Mouse (Mus musculus): ENCODE data around the gene Sqstm1. TPM values are rescaled to one million over a fixed set of nuclear protein-coding genes. Genes with fewer than 3 reads are reported as not detected.

Sqstm1 gene
- polyA plus RNA-seq, 1 experiment: 171 TPM

- peak overlapping the region; percentile 62 for H3K27ac ChIP-seq (ENCODE audit: insufficient read depth, low read depth, low read length)
- H3K36me3 ChIP-seq (ENCODE audit: control insufficient read depth, insufficient read depth, low read length): peaks cover 3% of the 10 kb centered on the region; the same call in 1 of the 2 replicates
- peaks cover 44% of the 10 kb centered on the region for H3K4me1 ChIP-seq (ENCODE audit: control insufficient read depth, insufficient read depth, insufficient read length, low read length)
- no peaks in the 10 kb centered on the region for H3K27me3 ChIP-seq (ENCODE audit: control insufficient read depth, insufficient read depth, low read length)
- no peak for TF ChIP-seq CTCF (IDR thresholded peaks at IDR 0.05; ENCODE audit: extremely low read depth, insufficient read length, insufficient replicate concordance, low read depth, low read length)
- 0 out of 2 replicates have a peak, but pooled peaks have one; percentile 5 for TF ChIP-seq POLR2A (IDR thresholded peaks at IDR 0.05; ENCODE audit: low read depth, low read length)
- H3K4me3 ChIP-seq (ENCODE audit: low read depth, low read length): peak overlapping the region; percentile 91
- 1% methylated on average over 34 of the region's 34 CpGs for WGBS
Measured at GRCm38 (mm10) chr11:50225611-50226378, 15.2 kb upstream of the Sqstm1 start.

GRCm38 (mm10) chr11:50224671-50225530 is 14.3 kb upstream of the Sqstm1 start:
- H3K27ac ChIP-seq (ENCODE audit: insufficient read depth, low read depth, low read length): peak overlapping the region; percentile 90
- no peaks in the 10 kb centered on the region for H3K36me3 ChIP-seq (ENCODE audit: control insufficient read depth, insufficient read depth, low read length)
- H3K4me3 ChIP-seq (ENCODE audit: low read depth, low read length): peak overlapping the region; percentile 91
- TF ChIP-seq POLR2A (IDR thresholded peaks at IDR 0.05; ENCODE audit: low read depth, low read length) (peak; percentile 60), CTCF (IDR thresholded peaks at IDR 0.05; ENCODE audit: extremely low read depth, insufficient read length, insufficient replicate concordance, low read depth, low read length) (no peak)
- H3K27me3 ChIP-seq (ENCODE audit: control insufficient read depth, insufficient read depth, low read length): no peaks in the 10 kb centered on the region
- H3K4me1 ChIP-seq (ENCODE audit: control insufficient read depth, insufficient read depth, insufficient read length, low read length): peaks cover 36% of the 10 kb centered on the region
- under 1% methylated on average over 70 of the region's 70 CpGs for WGBS

- 3% methylated on average over 17 of the region's 17 CpGs for WGBS
- Histone ChIP-seq H3K4me1 (ENCODE audit: control insufficient read depth, insufficient read depth, insufficient read length, low read length) (peaks cover 32% of the 10 kb centered on the region), H3K27me3 (ENCODE audit: control insufficient read depth, insufficient read depth, low read length) (no peaks in the 10 kb centered on the region), H3K27ac (ENCODE audit: insufficient read depth, low read depth, low read length) (peak overlapping the region; percentile 90), H3K36me3 (ENCODE audit: control insufficient read depth, insufficient read depth, low read length) (no peaks in the 10 kb centered on the region), H3K4me3 (ENCODE audit: low read depth, low read length) (peak overlapping the region; percentile 91)
- TF ChIP-seq POLR2A (IDR thresholded peaks at IDR 0.05; ENCODE audit: low read depth, low read length): no peak; the same call in 1 of the 2 replicates
- no peak for TF ChIP-seq CTCF (IDR thresholded peaks at IDR 0.05; ENCODE audit: extremely low read depth, insufficient read length, insufficient replicate concordance, low read depth, low read length)
Measured at GRCm38 (mm10) chr11:50223783-50224662, 13.4 kb upstream of the Sqstm1 start.

- no peak for TF ChIP-seq CTCF (IDR thresholded peaks at IDR 0.05; ENCODE audit: extremely low read depth, insufficient read length, insufficient replicate concordance, low read depth, low read length)
- no peak for TF ChIP-seq POLR2A (IDR thresholded peaks at IDR 0.05; ENCODE audit: low read depth, low read length)
- WGBS: 29% methylated on average over 7 of the region's 7 CpGs
- H3K27ac ChIP-seq (ENCODE audit: insufficient read depth, low read depth, low read length): 0 out of 2 replicates have a peak overlapping the region, but pooled peaks have one; percentile 7
- no peaks in the 10 kb centered on the region for H3K36me3 ChIP-seq (ENCODE audit: control insufficient read depth, insufficient read depth, low read length)
- H3K27me3 ChIP-seq (ENCODE audit: control insufficient read depth, insufficient read depth, low read length): no peaks in the 10 kb centered on the region
- peak overlapping the region; percentile 2 for H3K4me3 ChIP-seq (ENCODE audit: low read depth, low read length)
- peaks cover 24% of the 10 kb centered on the region for H3K4me1 ChIP-seq (ENCODE audit: control insufficient read depth, insufficient read depth, insufficient read length, low read length)
Measured at GRCm38 (mm10) chr11:50222559-50223276, 12.1 kb upstream of the Sqstm1 start.

DNA sequence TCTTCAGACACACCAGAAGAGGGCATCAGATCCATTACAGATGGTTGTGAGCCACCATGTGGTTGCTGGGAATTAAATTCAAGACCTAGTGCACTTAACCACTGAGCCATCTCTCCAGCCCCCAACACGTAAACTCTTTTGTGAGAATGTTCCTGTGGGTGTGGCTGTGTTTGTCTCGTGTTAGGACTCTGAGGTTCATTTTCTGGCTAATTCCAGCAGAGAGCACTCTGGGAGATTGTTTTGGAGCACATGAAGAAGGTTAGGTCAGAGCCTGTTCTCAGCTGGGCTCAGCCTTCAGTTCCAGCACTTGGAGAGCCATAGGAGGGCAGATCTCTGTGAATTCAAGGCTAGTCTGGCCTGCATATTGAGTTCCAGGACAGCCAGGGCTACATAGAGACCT is 9.2 kb upstream of the Sqstm1 start:
- H3K27ac ChIP-seq (ENCODE audit: insufficient read depth, low read depth, low read length): no peak overlapping the region
- H3K4me3 ChIP-seq (ENCODE audit: low read depth, low read length): no peak overlapping the region
- no peaks in the 10 kb centered on the region for H3K36me3 ChIP-seq (ENCODE audit: control insufficient read depth, insufficient read depth, low read length)
- TF ChIP-seq POLR2A (IDR thresholded peaks at IDR 0.05; ENCODE audit: low read depth, low read length) (no peak), CTCF (IDR thresholded peaks at IDR 0.05; ENCODE audit: extremely low read depth, insufficient read length, insufficient replicate concordance, low read depth, low read length) (no peak)
- peaks cover 10% of the 10 kb centered on the region for H3K4me1 ChIP-seq (ENCODE audit: control insufficient read depth, insufficient read depth, insufficient read length, low read length)
- WGBS: 39% methylated on average over 2 of the region's 2 CpGs
- H3K27me3 ChIP-seq (ENCODE audit: control insufficient read depth, insufficient read depth, low read length): no peaks in the 10 kb centered on the region

GRCm38 (mm10) chr11:50217811-50218210 is 7.2 kb upstream of the Sqstm1 start:
- Histone ChIP-seq H3K27ac (ENCODE audit: insufficient read depth, low read depth, low read length) (0 out of 2 replicates have a peak overlapping the region, but pooled peaks have one; percentile 8), H3K27me3 (ENCODE audit: control insufficient read depth, insufficient read depth, low read length) (no peaks in the 10 kb centered on the region), H3K4me3 (ENCODE audit: low read depth, low read length) (no peak overlapping the region), H3K36me3 (ENCODE audit: control insufficient read depth, insufficient read depth, low read length) (no peaks in the 10 kb centered on the region), H3K4me1 (ENCODE audit: control insufficient read depth, insufficient read depth, insufficient read length, low read length) (peaks cover 17% of the 10 kb centered on the region)
- TF ChIP-seq POLR2A (IDR thresholded peaks at IDR 0.05; ENCODE audit: low read depth, low read length): no peak
- 59% methylated on average over 4 of the region's 4 CpGs for WGBS
